Mouse (Mus musculus) G1E (cell line): ENCODE data around the gene 4930449I24Rik. TPM values are rescaled to one million over a fixed set of nuclear protein-coding genes. Genes with fewer than 3 reads are reported as not detected.

Source experiments
- polyA plus RNA-seq: library from polyadenylated mRNA; stranded (reverse); fragments of >175 nt; gene quantifications from 2 replicates; pipeline ENCODE4 v1.2.3, GENCODE M21; 2012
- total RNA-seq, 2 experiments: library from RNA; stranded (forward) in 1 of 2; stranded (reverse) in 1 of 2; fragments of 200-1000 nt in 1 of 2; fragments of >200 nt in 1 of 2; fragmentation: Nextera tagmentation in 1 of 2; gene quantifications; 2 replicates each; pipeline ENCODE4 v1.2.3; 2014 to 2017

4930449I24Rik gene
- total and polyA plus RNA-seq, 3 experiments: not detected

Other genes with a start within 250 kb of the 4930449I24Rik start
- not detected in 2 replicates for gene Wasf3, start 117.4 kb upstream of the 4930449I24Rik start, total RNA-seq (2014; fragmentation: Nextera tagmentation)
- gene Wasf3, start 117.4 kb upstream of the 4930449I24Rik start, total RNA-seq (2017): 0.05 and 0.06 TPM in 2 replicates
- not detected in 2 replicates for gene Wasf3, start 117.4 kb upstream of the 4930449I24Rik start, polyA plus RNA-seq
- gene Gm6408, start 20.4 kb upstream of the 4930449I24Rik start, total RNA-seq (2014; fragmentation: Nextera tagmentation): not detected in 2 replicates
- not detected in 2 replicates for gene Gm6408, start 20.4 kb upstream of the 4930449I24Rik start, total RNA-seq (2017)
- not detected in 2 replicates for gene Gm6408, start 20.4 kb upstream of the 4930449I24Rik start, polyA plus RNA-seq
- gene Gm6370, start 11.0 kb upstream of the 4930449I24Rik start, total RNA-seq (2014; fragmentation: Nextera tagmentation): not detected in 2 replicates
- not detected in 2 replicates for gene Gm6370, start 11.0 kb upstream of the 4930449I24Rik start, total RNA-seq (2017)
- not detected in 2 replicates for gene Gm6370, start 11.0 kb upstream of the 4930449I24Rik start, polyA plus RNA-seq
- not detected in 2 replicates for gene Gm3402, start 11.7 kb downstream of the 4930449I24Rik start, total RNA-seq (2014; fragmentation: Nextera tagmentation)
- gene Gm3402, start 11.7 kb downstream of the 4930449I24Rik start, total RNA-seq (2017): not detected in 2 replicates
- not detected in 2 replicates for gene Gm3402, start 11.7 kb downstream of the 4930449I24Rik start, polyA plus RNA-seq
- gene Gm3404, start 23.4 kb downstream of the 4930449I24Rik start, total RNA-seq (2014; fragmentation: Nextera tagmentation): not detected in 2 replicates
- gene Gm3404, start 23.4 kb downstream of the 4930449I24Rik start, total RNA-seq (2017): not detected in 2 replicates
- gene Gm3404, start 23.4 kb downstream of the 4930449I24Rik start, polyA plus RNA-seq: not detected in 2 replicates
- gene Gm3409, start 35.2 kb downstream of the 4930449I24Rik start, total RNA-seq (2014; fragmentation: Nextera tagmentation): not detected in 2 replicates
- gene Gm3409, start 35.2 kb downstream of the 4930449I24Rik start, total RNA-seq (2017): not detected in 2 replicates
- gene Gm3409, start 35.2 kb downstream of the 4930449I24Rik start, polyA plus RNA-seq: not detected in 2 replicates
- gene Gm3415, start 53.7 kb downstream of the 4930449I24Rik start, total RNA-seq (2014; fragmentation: Nextera tagmentation): not detected in 2 replicates
- 0.38 TPM in 1 of 2 replicates, not detected in the other for gene Gm3415, start 53.7 kb downstream of the 4930449I24Rik start, total RNA-seq (2017)
- not detected in 2 replicates for gene Gm3415, start 53.7 kb downstream of the 4930449I24Rik start, polyA plus RNA-seq
- gene Gpr12, start 82.8 kb downstream of the 4930449I24Rik start, total RNA-seq (2014; fragmentation: Nextera tagmentation): not detected in 2 replicates
- gene Gpr12, start 82.8 kb downstream of the 4930449I24Rik start, total RNA-seq (2017): 0.11 TPM in 1 of 2 replicates, not detected in the other
- not detected in 2 replicates for gene Gpr12, start 82.8 kb downstream of the 4930449I24Rik start, polyA plus RNA-seq